Mouse (Mus musculus) cerebellum, postnatal 36 days (tissue): Measurements from ENCODE around the gene Mrgprb2.

Experiments
- DNase-seq, 2 experiments: peaks; one replicate each; pipeline ENCODE4 v3.0.0; 2021 to 2022; ENCODE audit warnings: mixed read lengths in 2 of 2

Gene Mrgprb2

GRCm38 (mm10) chr7:48557986-48558385 lies at the start of gene Mrgprb2:
Gene Mrgprb2 (minus strand): TSS chr7:48558086.
- DNase-seq, result no peak
